Mouse (Mus musculus) hindbrain, postnatal 0 days (tissue): ENCODE measurements around the gene Nudt14. TPM values are rescaled to one million over a fixed set of nuclear protein-coding genes. Genes with fewer than 3 reads are reported as not detected.

Source experiments
- ATAC-seq: fragments of 200-750 bp; cut with Nextera tagmentation; 2 replicates; pipeline ENCODE4 v1.8.0; 2017; ENCODE audit warnings: mild to moderate bottlenecking, moderate TSS enrichment, moderate library complexity
- DNase-seq: peaks from one replicate; pipeline ENCODE4 v3.0.0-alpha.2; 2015; ENCODE audit warnings: low spot score
- H3K27ac ChIP-seq: fragments of 300-500 bp; sonication (generic); 2 replicates; pipeline ENCODE4 v1.5.1; 2014; ENCODE audit warnings: mild to moderate bottlenecking
- H3K27me3 ChIP-seq: fragments of 300-500 bp; sonication (generic); 2 replicates; pipeline ENCODE4 v1.6.1; 2014; ENCODE audit warnings: low read length, mixed read lengths; ENCODE audit not compliant: insufficient read depth
- H3K36me3 ChIP-seq: fragments of 300-500 bp; sonication (generic); 2 replicates; pipeline ENCODE4 v1.6.1; 2014; ENCODE audit warnings: low read length, mixed read lengths; ENCODE audit not compliant: insufficient read depth
- H3K4me1 ChIP-seq: fragments of 300-500 bp; sonication (generic); 2 replicates; pipeline ENCODE4 v1.6.1; 2014; ENCODE audit warnings: antibody characterized with exemption, low read length, mixed read lengths; ENCODE audit not compliant: insufficient read depth
- H3K4me2 ChIP-seq: fragments of 300-500 bp; sonication (generic); 2 replicates; pipeline ENCODE4 v1.6.1; 2014; ENCODE audit warnings: low read depth, mild to moderate bottlenecking, low read length, moderate library complexity, mixed read lengths
- H3K4me3 ChIP-seq: fragments of 300-500 bp; sonication (generic); 2 replicates; pipeline ENCODE4 v1.5.1; 2014; ENCODE audit warnings: low read length
- H3K9ac ChIP-seq: fragments of 300-500 bp; sonication (generic); replicated peaks from 2 replicates; pipeline ENCODE4 v1.6.1; 2014; ENCODE audit warnings: mild to moderate bottlenecking, low read length, moderate library complexity, mixed read lengths
- H3K9me3 ChIP-seq: fragments of 300-500 bp; sonication (generic); 2 replicates; pipeline ENCODE4 v1.6.1; 2016; ENCODE audit warnings: low read length, mixed read lengths
- CTCF ChIP-seq: IDR thresholded peaks from 2 replicates; pipeline ENCODE4 v1.5.1; 2016; ENCODE audit warnings: antibody characterized with exemption, control low read depth, low read depth
- WGBS: fragments of 180-500 bp; shearing (Covaris S2); extraction: QIAGEN DNeasy Blood & Tissue Kit; methylation state at CpG from one replicate; pipeline ENCODE4 v1.1.7; 2014; 5-methylcytosine and 5-hydroxymethylcytosine counted together
- microRNA-seq, 2 experiments: library from miRNA; unstranded; fragments of <30 nt; microRNA quantifications; one replicate each; pipeline ENCODE4; 2016
- polyA plus RNA-seq: library from polyadenylated mRNA; unstranded; fragments of >200 nt; fragmentation: Nextera tagmentation; extraction: Ambion mirVana; gene quantifications from 2 replicates; pipeline ENCODE4 v1.2.1, GENCODE M21; 2015
- total RNA-seq: library from RNA; depleted of rRNA; stranded (reverse); fragments of >200 nt; gene quantifications from 2 replicates; pipeline ENCODE4 v1.2.3, GENCODE M21; 2014; rRNA removed

The Nudt14 gene
- total and polyA plus RNA-seq, 2 experiments from 2014 or later, result 29.0 to 54.8 TPM

DNA sequence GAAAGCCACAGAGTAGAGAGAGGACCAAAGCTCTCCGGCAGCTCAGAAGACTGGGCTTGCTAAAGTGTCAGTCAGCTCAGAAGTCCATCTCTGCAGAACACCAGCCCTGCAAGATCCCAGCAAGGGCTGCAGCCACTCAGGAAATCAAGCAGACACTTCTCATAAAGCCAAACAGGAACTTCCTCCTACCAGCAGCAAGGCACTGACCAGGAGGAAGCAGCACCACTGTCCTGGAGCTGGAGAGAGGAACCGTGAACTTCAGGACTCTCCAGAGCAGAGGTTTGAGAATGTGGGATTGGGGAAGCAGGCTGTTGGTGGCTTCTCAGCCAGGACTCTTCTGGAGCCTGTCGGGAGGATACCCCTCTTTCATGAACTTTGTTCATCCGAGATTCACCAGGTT lies 47.0 kb downstream of the Nudt14 start:
- no peak overlapping the region for H3K4me3 ChIP-seq
- WGBS, result 68% methylated on average over 4 of the region's 4 CpGs
- peak overlapping the region; percentile 23; the same call in 1 of the 2 replicates for H3K4me2 ChIP-seq
- DNase-seq (no peak), ATAC-seq (no peak)
- H3K9me3 ChIP-seq, result no peaks in the 10 kb centered on the region
- H3K9ac ChIP-seq, result no peak overlapping the region
- TF ChIP-seq CTCF, result no peak
- 0 out of 2 replicates have a peak overlapping the region, but pooled peaks have one; percentile 36 for H3K27ac ChIP-seq
- no peaks in the 10 kb centered on the region for H3K4me1 ChIP-seq
- no peaks in the 10 kb centered on the region for H3K36me3 ChIP-seq
- no peaks in the 10 kb centered on the region for H3K27me3 ChIP-seq

DNA sequence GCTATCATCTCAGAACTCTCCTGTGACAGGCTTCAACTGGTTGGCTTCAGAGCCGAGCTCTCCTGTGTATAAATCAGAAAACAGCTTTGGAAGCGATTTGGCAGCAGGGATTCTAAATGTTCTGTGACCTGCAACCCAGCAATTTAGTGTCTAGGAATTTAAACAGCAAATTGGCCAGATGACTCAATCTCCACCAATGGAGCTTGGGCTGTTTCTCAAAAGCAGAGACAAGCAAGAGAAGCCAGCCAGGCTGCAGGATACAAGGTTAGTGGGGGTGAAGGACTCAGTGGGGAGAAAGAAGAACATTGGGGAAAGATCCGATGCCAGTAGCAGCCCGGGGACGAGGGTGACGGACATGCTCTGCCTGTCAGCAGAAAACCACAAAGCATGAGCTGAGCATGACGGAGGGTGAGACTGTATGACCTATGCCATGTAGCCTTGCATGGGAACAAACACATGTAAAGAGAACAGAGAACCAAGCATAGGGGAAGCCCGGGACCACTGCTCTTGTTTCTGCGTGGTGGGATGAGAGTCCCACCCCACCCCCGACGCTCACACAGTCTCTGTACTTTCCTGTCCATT lies 47.5 kb downstream of the Nudt14 start:
- Histone ChIP-seq H3K9ac (no peak overlapping the region), H3K36me3 (no peaks in the 10 kb centered on the region), H3K4me2 (peak overlapping the region; percentile 23; the same call in 1 of the 2 replicates), H3K9me3 (no peaks in the 10 kb centered on the region), H3K4me3 (no peak overlapping the region), H3K27me3 (no peaks in the 10 kb centered on the region), H3K4me1 (no peaks in the 10 kb centered on the region), H3K27ac (0 out of 2 replicates have a peak overlapping the region, but pooled peaks have one; percentile 36)
- DNase-seq, result no peak
- 56% methylated on average over 11 of the region's 11 CpGs for WGBS
- ATAC-seq, result no peak
- TF ChIP-seq CTCF, result no peak

DNA sequence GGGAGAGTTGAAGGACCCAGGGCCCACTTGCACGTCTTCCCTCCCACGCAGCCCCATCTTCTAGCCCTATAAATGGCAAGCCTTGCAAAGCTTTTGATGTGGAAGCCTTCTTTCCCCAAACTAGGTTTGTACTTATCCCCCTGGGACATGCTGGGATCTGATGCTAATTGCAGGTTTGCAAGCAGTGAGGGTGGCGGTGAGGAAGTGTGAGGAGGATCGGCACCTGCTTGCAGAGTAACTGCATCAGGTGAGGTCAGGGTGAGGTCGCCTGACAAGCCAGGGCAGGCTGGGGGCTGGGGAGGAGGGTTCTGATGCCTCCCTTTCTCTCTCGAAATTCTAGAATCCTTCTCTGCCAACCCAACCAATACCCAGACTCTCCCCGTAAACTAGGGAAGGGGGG lies 56.5 kb downstream of the Nudt14 start:
- H3K4me1 ChIP-seq, result no peaks in the 10 kb centered on the region
- no peak overlapping the region for H3K27ac ChIP-seq
- H3K36me3 ChIP-seq, result no peaks in the 10 kb centered on the region
- no peak for DNase-seq
- WGBS, result 64% methylated on average over 7 of the region's 7 CpGs
- ATAC-seq, result no peak
- no peak overlapping the region for H3K4me3 ChIP-seq
- H3K4me2 ChIP-seq, result no peak overlapping the region
- no peak overlapping the region for H3K9ac ChIP-seq
- TF ChIP-seq CTCF, result no peak
- H3K9me3 ChIP-seq, result no peaks in the 10 kb centered on the region
- no peaks in the 10 kb centered on the region for H3K27me3 ChIP-seq

Small RNA genes lying within 50 kb of the gene (microRNA-seq; reads per million reads assigned to microRNA genes)
- 0.53 to 1.1 reads per million in 2 experiments for gene Mir6941

Other genes starting within 250 kb of the Nudt14 start
- 118 and 123 TPM in 2 replicates for gene Cep170b, start 221.7 kb downstream of the Nudt14 start, total RNA-seq
- gene Cep170b, start 221.7 kb downstream of the Nudt14 start, polyA plus RNA-seq, result 34.0 and 39.0 TPM in 2 replicates
- 10.5 and 14.5 TPM in 2 replicates for gene Pld4, start 181.5 kb downstream of the Nudt14 start, total RNA-seq
- 9.4 and 10.8 TPM in 2 replicates for gene Pld4, start 181.5 kb downstream of the Nudt14 start, polyA plus RNA-seq
- 7.7 and 12.1 TPM in 2 replicates for gene Ahnak2, start 139.5 kb downstream of the Nudt14 start, total RNA-seq
- gene Ahnak2, start 139.5 kb downstream of the Nudt14 start, polyA plus RNA-seq, result 3.3 and 3.6 TPM in 2 replicates
- 16.7 and 16.9 TPM in 2 replicates for gene Clba1, start 133.2 kb downstream of the Nudt14 start, total RNA-seq
- gene Clba1, start 133.2 kb downstream of the Nudt14 start, polyA plus RNA-seq, result 20.3 and 21.0 TPM in 2 replicates
- gene Cdca4, start 112.7 kb downstream of the Nudt14 start, total RNA-seq, result 27.9 and 28.6 TPM in 2 replicates
- 23.6 and 25.2 TPM in 2 replicates for gene Cdca4, start 112.7 kb downstream of the Nudt14 start, polyA plus RNA-seq
- 0.10 TPM in 1 of 2 replicates, not detected in the other for gene Gpr132, start 73.9 kb downstream of the Nudt14 start, total RNA-seq
- gene Gpr132, start 73.9 kb downstream of the Nudt14 start, polyA plus RNA-seq, result 0.05 TPM in 1 of 2 replicates, not detected in the other
- gene Jag2, start 12.3 kb downstream of the Nudt14 start, total RNA-seq, result 63.4 and 88.4 TPM in 2 replicates
- 7.7 and 8.5 TPM in 2 replicates for gene Jag2, start 12.3 kb downstream of the Nudt14 start, polyA plus RNA-seq
- gene Btbd6, start 34.4 kb upstream of the Nudt14 start, total RNA-seq, result 71.0 and 76.1 TPM in 2 replicates
- 52.1 and 52.9 TPM in 2 replicates for gene Btbd6, start 34.4 kb upstream of the Nudt14 start, polyA plus RNA-seq
- 29.4 and 32.9 TPM in 2 replicates for gene Brf1, start 58.6 kb upstream of the Nudt14 start, total RNA-seq
- gene Brf1, start 58.6 kb upstream of the Nudt14 start, polyA plus RNA-seq, result 39.0 and 40.8 TPM in 2 replicates
- 111 and 125 TPM in 2 replicates for gene Pacs2, start 72.4 kb upstream of the Nudt14 start, total RNA-seq
- gene Pacs2, start 72.4 kb upstream of the Nudt14 start, polyA plus RNA-seq, result 20.3 and 20.6 TPM in 2 replicates
- gene Tex22, start 132.4 kb upstream of the Nudt14 start, total RNA-seq, result 0.73 and 1.8 TPM in 2 replicates
- gene Tex22, start 132.4 kb upstream of the Nudt14 start, polyA plus RNA-seq, result not detected in 2 replicates
- gene Mta1, start 156.2 kb upstream of the Nudt14 start, total RNA-seq, result 57.6 and 65.0 TPM in 2 replicates
- gene Mta1, start 156.2 kb upstream of the Nudt14 start, polyA plus RNA-seq, result 13.1 and 13.5 TPM in 2 replicates
- gene Crip2, start 198.1 kb upstream of the Nudt14 start, total RNA-seq, result 138 and 152 TPM in 2 replicates
- 239 and 251 TPM in 2 replicates for gene Crip2, start 198.1 kb upstream of the Nudt14 start, polyA plus RNA-seq
- 4.6 and 15.4 TPM in 2 replicates for gene Crip1, start 204.2 kb upstream of the Nudt14 start, total RNA-seq
- gene Crip1, start 204.2 kb upstream of the Nudt14 start, polyA plus RNA-seq, result 33.0 and 35.8 TPM in 2 replicates
- 13.8 and 16.6 TPM in 2 replicates for gene Tedc1, start 214.3 kb upstream of the Nudt14 start, total RNA-seq
- 14.7 and 15.8 TPM in 2 replicates for gene Tedc1, start 214.3 kb upstream of the Nudt14 start, polyA plus RNA-seq
- gene Tmem121, start 243.8 kb upstream of the Nudt14 start, total RNA-seq, result 98.0 and 103 TPM in 2 replicates
- 54.8 and 55.3 TPM in 2 replicates for gene Tmem121, start 243.8 kb upstream of the Nudt14 start, polyA plus RNA-seq